Mouse (Mus musculus): ENCODE measurements around the gene Kif19a. TPM values are rescaled to one million over a fixed set of nuclear protein-coding genes. Genes with fewer than 3 reads are reported as not detected.

Gene Kif19a
- polyA plus RNA-seq, 1 experiment from 2014 or later = 0.11 TPM

DNA sequence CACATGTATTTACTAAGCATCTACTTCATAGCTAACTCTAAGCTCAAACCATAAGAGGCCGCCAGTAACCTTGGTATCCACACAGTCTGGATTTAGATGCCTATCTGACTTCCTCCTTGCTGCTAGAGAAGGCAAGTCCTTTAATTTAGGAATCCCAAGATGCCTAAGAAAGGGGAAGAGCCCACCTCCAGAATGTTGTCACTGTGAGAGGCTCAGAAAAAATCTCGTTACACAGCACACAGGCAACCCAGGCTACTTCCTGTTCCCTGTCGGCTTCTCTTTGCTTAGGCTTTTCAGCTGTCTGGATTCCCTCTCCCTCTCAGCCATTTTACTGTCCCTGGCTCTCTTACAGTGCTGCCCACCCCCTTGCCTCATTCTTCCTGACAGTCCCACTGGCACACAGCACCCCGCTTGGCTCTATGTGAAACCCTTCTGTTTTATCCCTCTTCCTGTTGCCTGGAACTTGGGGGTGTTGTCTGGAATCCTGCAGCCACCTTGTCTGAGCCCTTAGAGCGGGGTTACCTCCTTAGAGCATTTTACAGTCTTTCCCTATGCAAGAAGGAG lies 27.8 kb downstream of the Kif19a start:
- Histone ChIP-seq H3K9ac (replicated peaks) (no peak overlapping the region), H3K4me1 (ENCODE audit: insufficient read depth) (peaks cover 12% of the 10 kb centered on the region), H3K36me3 (replicated peaks; ENCODE audit: insufficient read depth, low read length) (no peaks in the 10 kb centered on the region), H3K27ac (ENCODE audit: low read depth) (no peak overlapping the region), H3K9me3 (ENCODE audit: low read length) (no peaks in the 10 kb centered on the region), H3K4me2 (ENCODE audit: low read depth, low read length) (no peak overlapping the region), H3K27me3 (ENCODE audit: insufficient read depth, low read length) (peaks cover 60% of the 10 kb centered on the region), H3K4me3 (ENCODE audit: low read depth, low read length) (no peak overlapping the region)
- ATAC-seq (no peak), DNase-seq (no peak)
- TF ChIP-seq CTCF (IDR thresholded peaks at IDR 0.05; ENCODE audit: low read depth) (no peak), EP300 (IDR thresholded peaks at IDR 0.05; ENCODE audit: low read depth) (no peak)
- WGBS (ENCODE audit: insufficient replicate concordance) = 29% methylated on average over 5 of the region's 5 CpGs

DNA sequence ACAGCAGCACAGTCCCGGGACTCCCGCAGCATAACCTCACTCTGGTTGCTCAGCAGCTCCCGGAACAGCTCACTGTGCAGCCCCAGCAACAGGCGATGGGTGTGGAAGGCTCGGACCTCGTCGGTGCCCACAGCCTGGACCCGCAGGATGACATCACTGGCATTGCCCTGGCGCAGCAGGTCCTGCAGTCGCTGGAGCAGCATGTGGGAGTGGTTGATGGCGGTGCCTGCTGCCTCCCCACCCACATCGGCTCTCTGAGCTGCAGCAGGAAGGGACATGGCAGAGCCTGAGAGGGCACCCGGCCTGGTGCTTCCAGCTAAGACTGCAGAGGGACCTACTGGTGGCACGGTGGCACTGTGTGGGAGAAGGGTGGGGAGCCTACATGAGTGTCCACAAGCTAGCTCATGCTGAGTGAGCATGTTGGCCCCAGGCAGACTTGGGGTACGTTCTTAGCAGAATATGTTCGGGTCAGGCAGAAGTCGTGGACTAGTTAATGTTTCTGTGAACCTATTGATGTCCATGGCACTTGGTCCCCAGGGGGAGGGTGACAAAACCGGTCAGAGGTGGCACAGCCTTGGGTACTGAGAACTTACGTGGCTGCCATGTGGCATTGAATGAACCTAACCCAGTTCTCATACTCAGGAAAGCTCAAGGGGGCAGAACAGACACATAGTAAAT lies 28.8 kb downstream of the Kif19a start:
- peaks cover 12% of the 10 kb centered on the region for H3K4me1 ChIP-seq (ENCODE audit: insufficient read depth)
- no peak overlapping the region for H3K9ac ChIP-seq (replicated peaks)
- ATAC-seq = peak; percentile 9; the same call in 1 of the 2 replicates
- no peak for DNase-seq
- WGBS (ENCODE audit: insufficient replicate concordance) = 60% methylated on average over 19 of the region's 19 CpGs
- no peak for TF ChIP-seq EP300 (IDR thresholded peaks at IDR 0.05; ENCODE audit: low read depth)
- no peak for TF ChIP-seq CTCF (IDR thresholded peaks at IDR 0.05; ENCODE audit: low read depth)
- H3K36me3 ChIP-seq (replicated peaks; ENCODE audit: insufficient read depth, low read length) = no peaks in the 10 kb centered on the region
- no peak overlapping the region for H3K27ac ChIP-seq (ENCODE audit: low read depth)
- H3K9me3 ChIP-seq (ENCODE audit: low read length) = no peaks in the 10 kb centered on the region
- peaks cover 53% of the 10 kb centered on the region for H3K27me3 ChIP-seq (ENCODE audit: insufficient read depth, low read length)
- no peak overlapping the region for H3K4me3 ChIP-seq (ENCODE audit: low read depth, low read length)
- no peak overlapping the region for H3K4me2 ChIP-seq (ENCODE audit: low read depth, low read length)

DNA sequence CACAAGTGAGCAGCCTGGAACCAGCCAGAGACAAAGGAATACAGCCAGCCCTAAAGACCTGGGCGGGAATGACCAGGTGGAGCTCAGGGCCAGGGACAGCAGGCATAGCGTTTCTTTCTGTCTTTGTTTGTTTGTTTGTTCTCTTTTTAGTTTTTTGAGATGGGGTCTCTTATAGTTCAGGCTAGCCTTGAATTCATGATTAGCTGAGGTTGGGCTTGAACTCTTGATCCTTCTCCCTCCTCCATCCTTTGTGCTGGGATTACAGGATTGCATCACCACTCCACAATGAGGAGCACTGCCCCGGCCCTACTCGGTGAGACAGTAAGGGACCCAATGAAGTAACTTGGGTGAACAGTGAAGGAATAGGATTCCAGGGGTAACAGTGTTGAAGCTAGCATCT lies 29.5 kb downstream of the Kif19a start:
- TF ChIP-seq CTCF (IDR thresholded peaks at IDR 0.05; ENCODE audit: low read depth) (no peak), EP300 (IDR thresholded peaks at IDR 0.05; ENCODE audit: low read depth) (no peak)
- no peaks in the 10 kb centered on the region for H3K36me3 ChIP-seq (replicated peaks; ENCODE audit: insufficient read depth, low read length)
- ATAC-seq (no peak), DNase-seq (no peak)
- H3K9me3 ChIP-seq (ENCODE audit: low read length) = no peaks in the 10 kb centered on the region
- H3K27ac ChIP-seq (ENCODE audit: low read depth) = no peak overlapping the region
- H3K4me2 ChIP-seq (ENCODE audit: low read depth, low read length) = no peak overlapping the region
- H3K9ac ChIP-seq (replicated peaks) = no peak overlapping the region
- no peak overlapping the region for H3K4me3 ChIP-seq (ENCODE audit: low read depth, low read length)
- peaks cover 47% of the 10 kb centered on the region for H3K27me3 ChIP-seq (ENCODE audit: insufficient read depth, low read length)
- WGBS (ENCODE audit: insufficient replicate concordance) = 48% methylated on average over 4 of the region's 4 CpGs
- peaks cover 8% of the 10 kb centered on the region for H3K4me1 ChIP-seq (ENCODE audit: insufficient read depth)

DNA sequence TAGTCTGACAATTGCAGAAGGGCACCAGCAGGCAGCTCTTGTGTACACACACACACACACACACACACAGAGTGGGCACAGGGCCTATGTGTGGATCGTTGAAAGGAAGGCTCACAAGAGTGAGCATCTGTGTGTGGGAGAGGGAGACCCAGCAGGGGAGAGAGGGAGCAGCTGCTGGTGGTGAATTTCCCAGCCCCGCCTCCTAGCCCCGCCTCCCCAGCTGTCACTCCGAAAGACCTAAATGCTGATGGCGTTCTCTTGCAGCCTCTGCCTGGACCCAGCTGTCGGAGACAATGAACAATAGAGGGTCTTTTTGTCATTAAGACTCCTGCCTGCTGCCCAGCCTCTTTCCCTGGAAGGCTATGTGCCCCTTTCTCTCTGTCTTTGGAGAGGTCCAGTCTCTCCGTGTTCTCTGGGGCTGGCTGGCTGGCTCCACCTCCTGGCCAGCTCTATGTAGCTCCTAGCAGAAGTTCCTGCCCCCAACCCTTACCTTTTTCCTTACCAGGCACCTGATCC lies 30.1 kb downstream of the Kif19a start:
- WGBS (ENCODE audit: insufficient replicate concordance) = 0% methylated on average over 5 of the region's 7 CpGs
- Histone ChIP-seq H3K4me2 (ENCODE audit: low read depth, low read length) (peak overlapping the region; percentile 66), H3K9ac (replicated peaks) (no peak overlapping the region), H3K9me3 (ENCODE audit: low read length) (no peaks in the 10 kb centered on the region), H3K27me3 (ENCODE audit: insufficient read depth, low read length) (peaks cover 41% of the 10 kb centered on the region), H3K27ac (ENCODE audit: low read depth) (no peak overlapping the region), H3K4me1 (ENCODE audit: insufficient read depth) (peaks cover 8% of the 10 kb centered on the region), H3K36me3 (replicated peaks; ENCODE audit: insufficient read depth, low read length) (no peaks in the 10 kb centered on the region), H3K4me3 (ENCODE audit: low read depth, low read length) (peak overlapping the region; percentile 27; the same call in 1 of the 2 replicates)
- TF ChIP-seq CTCF (IDR thresholded peaks at IDR 0.05; ENCODE audit: low read depth) (peak; percentile 45), EP300 (IDR thresholded peaks at IDR 0.05; ENCODE audit: low read depth) (no peak)
- ATAC-seq = peak; percentile 20; the same call in 1 of the 2 replicates
- DNase-seq = peak; percentile 41

- Histone ChIP-seq H3K9ac (replicated peaks) (no peak within 1 kb of the TSS), H3K4me1 (ENCODE audit: insufficient read depth) (peaks cover 8% of the 10 kb centered on the region), H3K36me3 (replicated peaks; ENCODE audit: insufficient read depth, low read length) (no peaks in the 10 kb centered on the region), H3K27ac (ENCODE audit: low read depth) (no peak within 1 kb of the TSS), H3K9me3 (ENCODE audit: low read length) (no peaks in the 10 kb centered on the region), H3K27me3 (ENCODE audit: insufficient read depth, low read length) (peaks cover 37% of the 10 kb centered on the region), H3K4me3 (ENCODE audit: low read depth, low read length) (peak within 1 kb of the TSS; percentile 27; the same call in 1 of the 2 replicates), H3K4me2 (ENCODE audit: low read depth, low read length) (peak within 1 kb of the TSS; percentile 66)
- no peak for TF ChIP-seq CTCF (IDR thresholded peaks at IDR 0.05; ENCODE audit: low read depth)
- TF ChIP-seq EP300 (IDR thresholded peaks at IDR 0.05; ENCODE audit: low read depth) = no peak
- 22% methylated on average over 4 of the region's 4 CpGs for WGBS (ENCODE audit: insufficient replicate concordance)
- no peak for DNase-seq
- ATAC-seq = no peak
Observed at GRCm38 (mm10) chr11:114795848-114796322, 30.7 kb downstream of the Kif19a start, which contains the start of gene Btbd17. Btbd17 (minus strand) TSS chr11:114795945.

DNA sequence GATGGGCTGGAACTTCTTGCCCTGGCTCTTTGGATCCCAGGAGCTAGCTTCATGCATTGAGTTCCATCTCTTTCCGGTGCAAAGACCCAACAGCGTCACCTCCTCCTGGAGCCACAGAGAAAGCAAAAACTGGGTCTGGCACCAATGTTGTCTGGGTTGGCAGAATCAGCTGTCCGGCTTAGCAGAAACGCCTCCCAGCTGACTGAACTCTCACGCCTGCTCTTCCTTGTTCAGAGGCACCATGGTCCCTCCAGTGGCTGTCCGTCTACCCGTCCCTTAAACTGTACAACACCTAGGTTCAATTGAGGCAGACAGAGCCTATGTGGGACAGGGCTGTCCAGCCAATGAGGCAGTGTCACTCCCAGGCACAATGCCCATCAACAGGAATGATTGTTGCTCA lies 32.0 kb downstream of the Kif19a start:
- no peak overlapping the region for H3K27ac ChIP-seq (ENCODE audit: low read depth)
- 85% methylated on average over 7 of the region's 7 CpGs for WGBS (ENCODE audit: insufficient replicate concordance)
- H3K9me3 ChIP-seq (ENCODE audit: low read length) = no peaks in the 10 kb centered on the region
- H3K4me1 ChIP-seq (ENCODE audit: insufficient read depth) = peaks cover 2% of the 10 kb centered on the region; the same call in 1 of the 2 replicates
- no peak overlapping the region for H3K4me3 ChIP-seq (ENCODE audit: low read depth, low read length)
- ATAC-seq (no peak), DNase-seq (no peak)
- no peak overlapping the region for H3K4me2 ChIP-seq (ENCODE audit: low read depth, low read length)
- no peak for TF ChIP-seq CTCF (IDR thresholded peaks at IDR 0.05; ENCODE audit: low read depth)
- no peak for TF ChIP-seq EP300 (IDR thresholded peaks at IDR 0.05; ENCODE audit: low read depth)
- H3K27me3 ChIP-seq (ENCODE audit: insufficient read depth, low read length) = peaks cover 24% of the 10 kb centered on the region
- H3K36me3 ChIP-seq (replicated peaks; ENCODE audit: insufficient read depth, low read length) = no peaks in the 10 kb centered on the region
- H3K9ac ChIP-seq (replicated peaks) = no peak overlapping the region
